Mouse (Mus musculus): ENCODE data around the gene Serpina3f. TPM values are rescaled to one million over a fixed set of nuclear protein-coding genes. Genes with fewer than 3 reads are reported as not detected.
A peak's percentile ranks its signal among the peaks of the same experiment; 100 is the strongest.

Serpina3f gene
- polyA plus RNA-seq, 1 experiment from 2014 or later, result 0.10 TPM

- Histone ChIP-seq H3K27me3 (replicated peaks; ENCODE audit: control insufficient read depth, insufficient read depth, low read length) (no peaks in the 10 kb centered on the region), H3K9me3 (ENCODE audit: control insufficient read depth, low read length) (no peaks in the 10 kb centered on the region), H3K4me2 (ENCODE audit: low read length) (no peak overlapping the region), H3K36me3 (ENCODE audit: control insufficient read depth, insufficient read depth, low read length) (no peaks in the 10 kb centered on the region), H3K4me1 (ENCODE audit: control insufficient read depth, insufficient read depth, low read depth, low read length) (no peaks in the 10 kb centered on the region), H3K9ac (ENCODE audit: low read depth, low read length) (no peak overlapping the region), H3K27ac (ENCODE audit: low read depth, low read length) (no peak overlapping the region), H3K4me3 (ENCODE audit: low read length) (no peak overlapping the region)
- ATAC-seq, result no peak
Observed at GRCm38 (mm10) chr12:104243307-104243706, 29.0 kb downstream of the Serpina3f start.

GRCm38 (mm10) chr12:104245092-104245491 lies 30.7 kb downstream of the Serpina3f start:
- 59% methylated on average over 1 of the region's 1 CpGs for WGBS
- H3K36me3 ChIP-seq (ENCODE audit: control insufficient read depth, insufficient read depth, low read length), result no peaks in the 10 kb centered on the region
- H3K27ac ChIP-seq (ENCODE audit: low read depth, low read length), result no peak overlapping the region
- no peaks in the 10 kb centered on the region for H3K27me3 ChIP-seq (replicated peaks; ENCODE audit: control insufficient read depth, insufficient read depth, low read length)
- ATAC-seq, result 0 out of 2 replicates have a peak, but pooled peaks have one; percentile 34
- no peaks in the 10 kb centered on the region for H3K4me1 ChIP-seq (ENCODE audit: control insufficient read depth, insufficient read depth, low read depth, low read length)
- H3K9me3 ChIP-seq (ENCODE audit: control insufficient read depth, low read length), result no peaks in the 10 kb centered on the region
- H3K4me2 ChIP-seq (ENCODE audit: low read length), result no peak overlapping the region
- H3K4me3 ChIP-seq (ENCODE audit: low read length), result no peak overlapping the region
- no peak overlapping the region for H3K9ac ChIP-seq (ENCODE audit: low read depth, low read length)

GRCm38 (mm10) chr12:104245595-104245994 lies 31.3 kb downstream of the Serpina3f start:
- no peak overlapping the region for H3K27ac ChIP-seq (ENCODE audit: low read depth, low read length)
- no peak for ATAC-seq
- no peaks in the 10 kb centered on the region for H3K9me3 ChIP-seq (ENCODE audit: control insufficient read depth, low read length)
- H3K36me3 ChIP-seq (ENCODE audit: control insufficient read depth, insufficient read depth, low read length), result no peaks in the 10 kb centered on the region
- no peak overlapping the region for H3K4me3 ChIP-seq (ENCODE audit: low read length)
- no peak overlapping the region for H3K4me2 ChIP-seq (ENCODE audit: low read length)
- H3K9ac ChIP-seq (ENCODE audit: low read depth, low read length), result no peak overlapping the region
- 67% methylated on average over 3 of the region's 3 CpGs for WGBS
- H3K27me3 ChIP-seq (replicated peaks; ENCODE audit: control insufficient read depth, insufficient read depth, low read length), result no peaks in the 10 kb centered on the region
- H3K4me1 ChIP-seq (ENCODE audit: control insufficient read depth, insufficient read depth, low read depth, low read length), result no peaks in the 10 kb centered on the region

GRCm38 (mm10) chr12:104247553-104248002 lies 33.2 kb downstream of the Serpina3f start:
- Histone ChIP-seq H3K4me2 (ENCODE audit: low read length) (no peak overlapping the region), H3K36me3 (ENCODE audit: control insufficient read depth, insufficient read depth, low read length) (no peaks in the 10 kb centered on the region), H3K9me3 (ENCODE audit: control insufficient read depth, low read length) (no peaks in the 10 kb centered on the region), H3K27ac (ENCODE audit: low read depth, low read length) (no peak overlapping the region), H3K4me1 (ENCODE audit: control insufficient read depth, insufficient read depth, low read depth, low read length) (no peaks in the 10 kb centered on the region), H3K4me3 (ENCODE audit: low read length) (no peak overlapping the region), H3K9ac (ENCODE audit: low read depth, low read length) (no peak overlapping the region), H3K27me3 (replicated peaks; ENCODE audit: control insufficient read depth, insufficient read depth, low read length) (no peaks in the 10 kb centered on the region)
- peak; percentile 72 for ATAC-seq

GRCm38 (mm10) chr12:104248231-104248630 lies 33.9 kb downstream of the Serpina3f start:
- no peak overlapping the region for H3K9ac ChIP-seq (ENCODE audit: low read depth, low read length)
- H3K4me3 ChIP-seq (ENCODE audit: low read length), result no peak overlapping the region
- 73% methylated on average over 3 of the region's 3 CpGs for WGBS
- no peaks in the 10 kb centered on the region for H3K36me3 ChIP-seq (ENCODE audit: control insufficient read depth, insufficient read depth, low read length)
- H3K27ac ChIP-seq (ENCODE audit: low read depth, low read length), result no peak overlapping the region
- ATAC-seq, result no peak
- H3K4me2 ChIP-seq (ENCODE audit: low read length), result no peak overlapping the region
- H3K27me3 ChIP-seq (replicated peaks; ENCODE audit: control insufficient read depth, insufficient read depth, low read length), result no peaks in the 10 kb centered on the region
- H3K9me3 ChIP-seq (ENCODE audit: control insufficient read depth, low read length), result no peaks in the 10 kb centered on the region
- H3K4me1 ChIP-seq (ENCODE audit: control insufficient read depth, insufficient read depth, low read depth, low read length), result no peaks in the 10 kb centered on the region

- Histone ChIP-seq H3K27me3 (replicated peaks; ENCODE audit: control insufficient read depth, insufficient read depth, low read length) (no peaks in the 10 kb centered on the region), H3K4me2 (ENCODE audit: low read length) (no peak overlapping the region), H3K36me3 (ENCODE audit: control insufficient read depth, insufficient read depth, low read length) (no peaks in the 10 kb centered on the region), H3K27ac (ENCODE audit: low read depth, low read length) (no peak overlapping the region), H3K9me3 (ENCODE audit: control insufficient read depth, low read length) (no peaks in the 10 kb centered on the region), H3K9ac (ENCODE audit: low read depth, low read length) (no peak overlapping the region), H3K4me1 (ENCODE audit: control insufficient read depth, insufficient read depth, low read depth, low read length) (no peaks in the 10 kb centered on the region), H3K4me3 (ENCODE audit: low read length) (no peak overlapping the region)
- no peak for ATAC-seq
- 56% methylated on average over 3 of the region's 3 CpGs for WGBS
Observed at GRCm38 (mm10) chr12:104261041-104261440, 46.7 kb downstream of the Serpina3f start.

GRCm38 (mm10) chr12:104262863-104263262 lies 48.5 kb downstream of the Serpina3f start, which contains the start of gene Serpina3i:
TSS of gene Serpina3i (plus strand) at chr12:104263122.
- Histone ChIP-seq H3K4me1 (ENCODE audit: control insufficient read depth, insufficient read depth, low read depth, low read length) (no peaks in the 10 kb centered on the region), H3K27ac (ENCODE audit: low read depth, low read length) (no peak within 1 kb of the TSS), H3K4me2 (ENCODE audit: low read length) (no peak within 1 kb of the TSS), H3K9me3 (ENCODE audit: control insufficient read depth, low read length) (no peaks in the 10 kb centered on the region), H3K36me3 (ENCODE audit: control insufficient read depth, insufficient read depth, low read length) (no peaks in the 10 kb centered on the region), H3K4me3 (ENCODE audit: low read length) (no peak within 1 kb of the TSS), H3K9ac (ENCODE audit: low read depth, low read length) (no peak within 1 kb of the TSS), H3K27me3 (replicated peaks; ENCODE audit: control insufficient read depth, insufficient read depth, low read length) (no peaks in the 10 kb centered on the region)
- ATAC-seq, result no peak

GRCm38 (mm10) chr12:104266374-104266773 lies 52.0 kb downstream of the Serpina3f start:
- no peaks in the 10 kb centered on the region for H3K36me3 ChIP-seq (ENCODE audit: control insufficient read depth, insufficient read depth, low read length)
- H3K27ac ChIP-seq (ENCODE audit: low read depth, low read length), result no peak overlapping the region
- H3K27me3 ChIP-seq (replicated peaks; ENCODE audit: control insufficient read depth, insufficient read depth, low read length), result no peaks in the 10 kb centered on the region
- H3K9ac ChIP-seq (ENCODE audit: low read depth, low read length), result no peak overlapping the region
- H3K4me3 ChIP-seq (ENCODE audit: low read length), result no peak overlapping the region
- no peaks in the 10 kb centered on the region for H3K4me1 ChIP-seq (ENCODE audit: control insufficient read depth, insufficient read depth, low read depth, low read length)
- no peak overlapping the region for H3K4me2 ChIP-seq (ENCODE audit: low read length)
- WGBS, result 85% methylated on average over 3 of the region's 3 CpGs
- ATAC-seq, result no peak
- H3K9me3 ChIP-seq (ENCODE audit: control insufficient read depth, low read length), result no peaks in the 10 kb centered on the region

All from hindbrain, embryonic 16.5 days (tissue).